Mouse (Mus musculus) hindbrain, embryonic 10.5 days (tissue): ENCODE measurements around the gene Pef1. TPM values are rescaled to one million over a fixed set of nuclear protein-coding genes. Genes with fewer than 3 reads are reported as not detected.
A peak's percentile ranks its signal among the peaks of the same experiment; 100 is the strongest.

Experiments
- DNase-seq: peaks from one replicate; pipeline ENCODE4 v3.0.0-alpha.2; 2017; ENCODE audit warnings: low spot score
- H3K27ac ChIP-seq: fragments of 300-500 bp; sonication (generic); 2 replicates; pipeline ENCODE4 v1.5.1; 2016; ENCODE audit warnings: mild to moderate bottlenecking, moderate library complexity
- H3K27me3 ChIP-seq: fragments of 300-500 bp; sonication (generic); 2 replicates; pipeline ENCODE4 v1.6.1; 2016; ENCODE audit warnings: mild to moderate bottlenecking; ENCODE audit not compliant: poor library complexity, insufficient read depth, severe bottlenecking
- H3K36me3 ChIP-seq: fragments of 300-500 bp; sonication (generic); 2 replicates; pipeline ENCODE4 v1.6.1; 2016; ENCODE audit warnings: mild to moderate bottlenecking, moderate library complexity
- H3K4me1 ChIP-seq: fragments of 300-500 bp; sonication (generic); replicated peaks from 2 replicates; pipeline ENCODE4 v1.6.1; 2016; ENCODE audit warnings: mild to moderate bottlenecking
- H3K4me3 ChIP-seq: fragments of 300-500 bp; sonication (generic); 2 replicates; pipeline ENCODE4 v1.5.1; 2016; ENCODE audit warnings: mild to moderate bottlenecking, moderate library complexity
- H3K9me3 ChIP-seq: fragments of 300-500 bp; sonication (generic); 2 replicates; pipeline ENCODE4 v1.6.1; 2016; ENCODE audit warnings: mild to moderate bottlenecking, moderate library complexity
- WGBS: fragments of 180-500 bp; shearing (Covaris S2); methylation state at CpG from one replicate; pipeline ENCODE4 v1.1.7; 2016; 5-methylcytosine and 5-hydroxymethylcytosine counted together
- polyA plus RNA-seq: library from polyadenylated mRNA; unstranded; fragments of >200 nt; fragmentation: Nextera tagmentation; extraction: Ambion mirVana; gene quantifications from 2 replicates; pipeline ENCODE4 v1.2.1, GENCODE M21; 2016

The Pef1 gene
- polyA plus RNA-seq, 1 experiment from 2014 or later: 83.5 TPM

DNA sequence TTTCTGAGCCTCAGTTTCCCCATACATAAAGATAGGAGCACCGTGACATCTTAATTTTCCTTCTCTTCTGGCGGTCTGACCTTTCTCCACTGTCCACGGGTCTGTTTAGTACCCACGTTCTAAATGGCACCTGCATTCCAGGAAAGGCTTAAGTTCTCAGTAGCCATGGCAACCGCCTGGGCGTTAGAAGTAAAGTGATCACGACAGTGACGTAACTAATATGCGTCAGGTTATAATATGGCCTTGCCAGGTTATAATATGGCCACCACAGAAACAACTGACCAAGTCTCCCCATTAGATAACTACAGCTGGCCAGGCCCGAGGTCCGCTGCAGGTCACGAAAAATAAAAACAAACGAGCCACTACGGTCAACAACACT lies 4.7 kb downstream of the Pef1 start:
- WGBS: 12% methylated on average over 14 of the region's 14 CpGs
- Histone ChIP-seq H3K4me1 (peaks cover 27% of the 10 kb centered on the region), H3K27ac (peak overlapping the region; percentile 91), H3K27me3 (no peaks in the 10 kb centered on the region), H3K9me3 (0 out of 2 replicates have a peak, but pooled peaks cover 4% of the 10 kb centered on the region), H3K4me3 (peak overlapping the region; percentile 85), H3K36me3 (no peaks in the 10 kb centered on the region)
- no peak for DNase-seq

DNA sequence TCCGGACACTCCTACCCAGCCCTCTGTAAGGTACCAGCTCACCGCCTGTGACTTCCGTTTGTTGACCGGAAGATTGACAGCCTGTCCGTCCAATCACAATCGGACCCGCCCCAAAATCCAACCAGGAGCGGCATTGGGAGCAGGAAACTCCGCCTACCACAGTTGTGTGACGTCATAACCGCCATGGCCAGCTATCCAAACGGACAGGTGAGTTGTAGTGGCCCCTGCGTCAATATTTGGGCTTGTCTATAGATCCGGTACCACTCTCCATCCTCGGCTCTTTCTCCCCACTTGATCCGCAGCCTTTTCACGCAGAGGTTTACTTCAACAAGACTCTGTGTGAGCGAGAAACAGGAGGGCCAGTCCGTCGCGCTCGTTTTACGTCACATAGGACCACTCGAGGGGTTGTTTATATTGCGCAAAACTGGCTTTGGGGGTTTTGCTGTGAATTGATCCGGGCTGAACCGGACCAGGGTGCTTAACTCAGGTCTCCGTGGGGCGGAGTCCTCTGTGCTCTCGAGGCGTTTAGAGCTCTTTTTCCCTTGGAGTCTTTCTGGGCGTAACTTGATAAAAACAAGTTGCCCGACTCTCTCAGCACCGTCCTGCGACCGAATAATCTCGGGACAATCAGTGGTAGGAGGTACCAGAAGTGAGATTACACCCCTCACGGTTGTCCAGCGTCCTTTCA lies 5.2 kb downstream of the Pef1 start:
- Histone ChIP-seq H3K4me1 (peaks cover 22% of the 10 kb centered on the region), H3K9me3 (0 out of 2 replicates have a peak, but pooled peaks cover 4% of the 10 kb centered on the region), H3K27ac (peak overlapping the region; percentile 91), H3K4me3 (peak overlapping the region; percentile 85), H3K36me3 (no peaks in the 10 kb centered on the region), H3K27me3 (no peaks in the 10 kb centered on the region)
- WGBS: 1% methylated on average over 39 of the region's 39 CpGs
- peak; percentile 100 for DNase-seq

DNA sequence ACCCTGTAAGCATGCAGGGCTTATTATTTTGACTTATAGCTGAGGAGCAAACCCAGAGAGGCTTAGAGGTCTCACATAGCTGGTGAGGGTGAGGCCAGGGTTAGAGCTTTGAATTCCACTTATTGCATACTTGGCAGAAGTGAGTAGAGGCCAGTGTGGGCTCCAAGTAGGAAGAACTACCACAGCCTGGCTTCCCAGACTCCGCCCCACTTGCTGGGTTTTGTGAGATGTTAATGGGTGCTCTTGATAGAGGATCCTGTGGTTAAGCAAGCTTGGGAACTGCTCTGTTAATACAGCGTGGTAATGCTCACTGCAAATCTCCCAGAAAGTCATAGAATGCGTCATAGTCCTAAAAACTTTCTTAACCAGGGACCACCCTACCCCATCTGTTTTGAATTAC lies 6.6 kb downstream of the Pef1 start:
- Histone ChIP-seq H3K27me3 (no peaks in the 10 kb centered on the region), H3K9me3 (no peaks in the 10 kb centered on the region), H3K27ac (no peak overlapping the region), H3K4me1 (peaks cover 19% of the 10 kb centered on the region), H3K36me3 (0 out of 2 replicates have a peak, but pooled peaks cover 6% of the 10 kb centered on the region), H3K4me3 (peak overlapping the region; percentile 1; the same call in 1 of the 2 replicates)
- WGBS: 84% methylated on average over 3 of the region's 3 CpGs
- DNase-seq: no peak

DNA sequence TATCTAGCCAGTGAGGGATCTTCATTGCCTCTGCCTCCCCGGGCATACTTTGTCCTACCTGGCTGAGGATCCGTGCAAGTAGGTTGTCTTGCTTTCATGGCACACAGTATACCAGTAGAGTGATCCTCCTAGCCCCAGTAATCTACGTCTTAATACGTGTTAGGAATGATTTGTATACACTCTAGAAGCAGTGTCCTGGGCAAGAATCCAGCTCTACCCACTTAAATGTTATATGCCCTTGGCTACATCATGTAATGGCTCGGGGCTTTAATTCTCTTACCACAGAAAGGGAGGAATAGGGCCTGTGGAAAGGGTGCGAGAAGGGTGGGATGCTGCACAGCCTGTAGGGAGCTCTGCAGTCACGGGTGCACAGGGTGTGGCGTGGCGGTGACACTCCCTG lies 7.3 kb downstream of the Pef1 start:
- DNase-seq: no peak
- 92% methylated on average over 9 of the region's 9 CpGs for WGBS
- Histone ChIP-seq H3K4me3 (no peak overlapping the region), H3K27ac (no peak overlapping the region), H3K36me3 (0 out of 2 replicates have a peak, but pooled peaks cover 12% of the 10 kb centered on the region), H3K27me3 (no peaks in the 10 kb centered on the region), H3K4me1 (peaks cover 19% of the 10 kb centered on the region), H3K9me3 (no peaks in the 10 kb centered on the region)

DNA sequence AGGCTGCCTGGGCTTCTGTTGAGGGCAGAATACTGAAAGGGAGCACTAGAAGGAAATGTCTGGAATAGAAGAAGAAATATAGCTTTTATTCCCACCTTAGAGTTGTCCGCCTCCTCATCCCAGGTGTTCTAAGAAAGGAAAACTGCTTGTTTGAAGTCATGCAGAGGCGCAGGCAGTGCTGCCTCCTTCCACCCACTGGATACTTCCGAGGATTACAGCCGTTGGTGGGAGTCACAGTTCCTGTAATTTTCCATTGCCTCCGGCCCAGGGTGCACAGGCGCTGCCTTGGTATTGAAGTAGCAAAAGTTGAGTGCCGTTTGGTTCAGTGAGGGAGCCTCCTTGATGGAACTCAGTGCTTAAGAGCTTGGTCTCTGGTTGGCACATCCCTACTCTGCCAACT lies 7.7 kb downstream of the Pef1 start:
- Histone ChIP-seq H3K9me3 (no peaks in the 10 kb centered on the region), H3K27me3 (no peaks in the 10 kb centered on the region), H3K27ac (no peak overlapping the region), H3K36me3 (peaks cover 16% of the 10 kb centered on the region; the same call in 1 of the 2 replicates), H3K4me3 (no peak overlapping the region), H3K4me1 (peaks cover 19% of the 10 kb centered on the region)
- no peak for DNase-seq
- WGBS: 91% methylated on average over 7 of the region's 7 CpGs

DNA sequence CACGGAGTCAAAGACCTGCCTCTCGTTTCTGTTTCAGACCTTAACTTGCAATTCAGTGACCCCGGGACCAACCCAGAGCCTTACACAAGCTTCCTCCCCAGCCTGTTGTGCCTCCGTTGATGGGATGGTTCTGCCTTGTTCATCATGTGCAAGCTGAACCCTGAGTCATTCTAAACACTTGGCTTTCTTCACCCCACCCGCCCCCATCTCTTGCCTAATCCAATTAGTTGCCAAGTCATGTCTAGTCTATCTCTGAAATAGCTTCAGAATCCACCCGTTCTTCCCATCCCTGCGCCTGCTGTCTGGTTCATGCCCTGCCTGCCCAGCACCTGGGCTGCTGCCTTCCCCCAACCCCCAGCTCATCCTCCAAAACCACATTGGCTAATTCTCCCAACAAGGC lies 9.9 kb downstream of the Pef1 start:
- Histone ChIP-seq H3K27me3 (no peaks in the 10 kb centered on the region), H3K27ac (no peak overlapping the region), H3K36me3 (peaks cover 25% of the 10 kb centered on the region), H3K4me3 (no peak overlapping the region), H3K4me1 (peaks cover 13% of the 10 kb centered on the region), H3K9me3 (no peaks in the 10 kb centered on the region)
- DNase-seq: no peak
- WGBS: 87% methylated on average over 7 of the region's 7 CpGs

DNA sequence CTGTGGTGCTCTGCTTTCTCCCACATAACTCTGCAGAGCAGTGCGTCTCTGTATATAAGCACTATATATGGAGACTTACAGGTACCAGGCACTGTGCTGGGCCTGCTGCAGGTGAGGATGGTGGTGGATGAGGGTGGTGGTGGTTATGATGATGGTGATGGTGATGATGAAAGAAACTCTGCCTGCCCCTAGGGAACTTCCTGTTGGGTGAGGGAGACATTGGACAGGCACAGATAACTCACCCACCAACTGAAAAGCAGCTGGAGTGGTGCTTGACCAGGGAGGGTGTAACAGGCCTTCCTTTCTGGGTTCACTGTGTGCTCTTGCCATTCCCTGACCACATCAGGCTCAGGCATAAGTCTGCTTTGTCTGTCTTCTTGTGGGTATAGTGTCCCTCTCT lies 10.4 kb downstream of the Pef1 start:
- WGBS: 100% methylated on average over 1 of the region's 1 CpGs
- Histone ChIP-seq H3K27me3 (no peaks in the 10 kb centered on the region), H3K9me3 (no peaks in the 10 kb centered on the region), H3K4me1 (peaks cover 13% of the 10 kb centered on the region), H3K36me3 (peaks cover 30% of the 10 kb centered on the region), H3K27ac (no peak overlapping the region), H3K4me3 (no peak overlapping the region)
- no peak for DNase-seq

DNA sequence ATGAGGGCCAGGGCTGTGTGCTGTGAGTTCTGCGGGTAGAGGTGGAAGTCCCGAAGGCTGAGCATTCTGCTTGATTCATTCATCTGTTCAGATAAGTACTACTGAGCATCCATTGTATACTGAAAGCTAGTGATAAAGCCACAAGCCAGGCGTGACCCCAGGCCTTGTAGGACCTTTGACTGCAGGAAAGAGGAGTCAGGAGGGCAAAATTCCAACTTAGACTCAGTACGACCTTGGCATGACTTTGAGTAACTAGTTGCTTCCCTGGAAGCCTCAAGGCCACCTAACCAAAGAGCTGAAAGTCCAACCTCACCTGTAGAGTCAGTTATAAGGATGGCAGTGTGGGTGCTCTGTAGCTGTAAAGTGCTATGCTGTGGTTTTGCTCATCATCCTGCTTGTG lies 18.4 kb downstream of the Pef1 start:
- H3K4me3 ChIP-seq: no peak overlapping the region
- H3K4me1 ChIP-seq: peaks cover 22% of the 10 kb centered on the region
- WGBS: 72% methylated on average over 4 of the region's 4 CpGs
- H3K9me3 ChIP-seq: no peaks in the 10 kb centered on the region
- H3K27ac ChIP-seq: no peak overlapping the region
- DNase-seq: no peak
- H3K27me3 ChIP-seq: no peaks in the 10 kb centered on the region
- H3K36me3 ChIP-seq: peaks cover 58% of the 10 kb centered on the region

DNA sequence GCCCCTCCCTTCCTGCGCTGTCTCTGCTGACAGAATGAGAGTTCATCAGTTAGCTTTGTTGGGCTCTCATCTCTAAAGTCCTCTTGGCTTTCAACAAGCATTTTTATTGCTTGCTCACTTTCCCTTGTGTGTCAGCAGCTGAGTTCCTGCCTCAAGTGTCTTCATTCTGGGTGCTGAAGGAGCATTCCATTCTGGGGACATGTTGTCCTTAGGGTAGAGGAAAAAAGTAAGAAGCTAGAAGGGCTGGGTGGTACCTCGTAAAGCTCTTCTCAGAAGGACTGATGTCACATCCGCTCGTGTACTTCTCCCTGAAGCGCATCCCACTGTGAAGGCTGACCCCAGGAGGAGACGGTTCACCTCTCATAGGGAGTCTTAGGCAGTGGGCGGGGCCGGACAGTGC lies 19.2 kb downstream of the Pef1 start:
- no peaks in the 10 kb centered on the region for H3K9me3 ChIP-seq
- DNase-seq: no peak
- H3K27ac ChIP-seq: no peak overlapping the region
- H3K36me3 ChIP-seq: peaks cover 63% of the 10 kb centered on the region
- H3K4me1 ChIP-seq: peaks cover 28% of the 10 kb centered on the region
- WGBS: 69% methylated on average over 8 of the region's 8 CpGs
- no peaks in the 10 kb centered on the region for H3K27me3 ChIP-seq
- H3K4me3 ChIP-seq: no peak overlapping the region

DNA sequence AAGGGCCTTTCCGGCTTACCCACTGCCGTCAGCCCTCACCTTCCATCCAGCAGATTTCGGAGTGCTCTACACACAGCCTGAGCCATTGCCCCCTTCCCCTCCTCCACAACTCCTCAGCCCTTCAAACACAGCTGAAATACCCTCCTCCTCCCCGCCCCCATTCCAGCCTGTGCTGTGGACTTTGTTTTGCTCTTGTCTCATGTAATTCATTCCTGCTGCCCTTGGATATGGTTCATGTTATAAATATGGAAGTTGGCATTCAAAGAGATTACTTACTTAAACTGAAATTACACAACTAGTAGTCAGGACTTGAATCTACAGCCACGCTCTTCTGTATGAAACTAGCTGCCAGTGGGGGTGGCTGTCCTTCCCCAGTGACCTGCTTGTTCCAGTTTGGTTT lies 20.7 kb downstream of the Pef1 start:
- no peak overlapping the region for H3K27ac ChIP-seq
- H3K4me3 ChIP-seq: no peak overlapping the region
- H3K27me3 ChIP-seq: no peaks in the 10 kb centered on the region
- no peaks in the 10 kb centered on the region for H3K9me3 ChIP-seq
- H3K36me3 ChIP-seq: peaks cover 73% of the 10 kb centered on the region
- peaks cover 30% of the 10 kb centered on the region for H3K4me1 ChIP-seq
- DNase-seq: no peak
- 88% methylated on average over 5 of the region's 5 CpGs for WGBS

DNA sequence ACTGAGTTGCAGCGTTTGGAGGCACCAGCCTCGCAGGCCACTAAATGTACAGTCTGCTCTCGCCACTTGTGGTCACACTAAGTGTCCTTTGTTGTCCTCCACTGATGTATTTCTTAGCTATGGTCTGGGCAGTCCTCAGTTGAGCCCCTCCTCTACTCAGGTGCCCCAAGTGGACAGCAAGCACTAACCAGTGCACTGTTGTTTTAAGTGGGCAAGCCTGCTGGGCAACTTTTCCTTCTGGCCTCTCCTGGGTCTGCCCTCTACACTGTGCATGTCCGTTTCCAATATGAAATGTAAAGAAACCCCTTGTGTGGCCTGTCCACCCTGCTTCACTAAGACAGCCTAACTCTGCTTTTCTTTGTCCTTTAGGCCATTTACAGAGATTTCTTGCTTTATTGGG lies 21.8 kb downstream of the Pef1 start:
- WGBS: 88% methylated on average over 4 of the region's 4 CpGs

DNA sequence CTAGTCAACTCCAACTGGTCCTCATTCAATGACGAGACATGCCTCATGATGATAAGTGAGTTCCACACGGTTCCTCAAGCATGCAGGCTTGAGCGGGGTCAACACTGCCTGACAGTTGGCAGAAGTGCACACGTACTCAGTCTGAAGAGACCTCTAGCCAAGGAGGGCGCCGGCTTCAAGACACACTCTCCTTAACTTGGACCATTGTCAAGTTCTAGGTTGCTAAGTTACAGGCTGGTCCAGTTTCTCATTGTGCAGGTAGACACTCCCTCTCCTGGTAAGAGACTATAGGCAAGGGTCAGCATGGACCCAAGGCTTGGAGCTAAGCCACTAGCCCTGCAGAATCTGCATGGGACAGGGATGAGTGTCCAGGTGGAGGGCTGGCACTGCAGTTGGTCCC lies 22.8 kb downstream of the Pef1 start:
- no peaks in the 10 kb centered on the region for H3K27me3 ChIP-seq
- H3K27ac ChIP-seq: no peak overlapping the region
- no peaks in the 10 kb centered on the region for H3K9me3 ChIP-seq
- DNase-seq: no peak
- H3K4me3 ChIP-seq: no peak overlapping the region
- 95% methylated on average over 6 of the region's 6 CpGs for WGBS
- H3K4me1 ChIP-seq: peaks cover 37% of the 10 kb centered on the region
- peaks cover 78% of the 10 kb centered on the region for H3K36me3 ChIP-seq

More for the DNA sequence above, 21.8 kb downstream of the Pef1 start:
- no peaks in the 10 kb centered on the region for H3K27me3 ChIP-seq
- H3K36me3 ChIP-seq: peaks cover 78% of the 10 kb centered on the region
- H3K4me1 ChIP-seq: peaks cover 34% of the 10 kb centered on the region
- H3K27ac ChIP-seq: no peak overlapping the region
- no peak for DNase-seq
- H3K9me3 ChIP-seq: no peaks in the 10 kb centered on the region
- H3K4me3 ChIP-seq: no peak overlapping the region

DNA sequence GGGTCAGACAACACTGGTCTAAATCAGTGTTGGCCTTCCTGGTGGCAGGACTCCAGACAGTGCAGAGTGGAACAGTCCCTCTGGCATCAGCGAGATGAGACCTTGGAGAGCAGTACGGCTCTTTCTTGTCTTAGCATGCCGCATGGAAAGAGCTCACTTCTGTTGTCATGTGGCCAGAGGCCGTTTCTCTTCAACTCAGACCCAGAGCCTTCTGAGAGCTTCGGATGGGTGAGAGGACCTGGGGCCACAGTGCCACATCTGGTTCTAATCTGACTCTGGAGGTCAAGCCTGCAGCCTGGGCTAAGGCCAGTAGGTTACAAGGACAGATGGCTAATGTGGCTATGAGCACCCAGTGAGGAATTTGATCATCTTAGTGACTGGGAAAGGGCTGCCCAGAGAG lies 23.6 kb downstream of the Pef1 start:
- no peaks in the 10 kb centered on the region for H3K9me3 ChIP-seq
- DNase-seq: peak; percentile 39
- WGBS: 59% methylated on average over 5 of the region's 5 CpGs
- H3K27ac ChIP-seq: no peak overlapping the region
- H3K4me1 ChIP-seq: peaks cover 43% of the 10 kb centered on the region
- no peak overlapping the region for H3K4me3 ChIP-seq
- H3K36me3 ChIP-seq: peaks cover 76% of the 10 kb centered on the region
- H3K27me3 ChIP-seq: peaks cover 5% of the 10 kb centered on the region; the same call in 1 of the 2 replicates

DNA sequence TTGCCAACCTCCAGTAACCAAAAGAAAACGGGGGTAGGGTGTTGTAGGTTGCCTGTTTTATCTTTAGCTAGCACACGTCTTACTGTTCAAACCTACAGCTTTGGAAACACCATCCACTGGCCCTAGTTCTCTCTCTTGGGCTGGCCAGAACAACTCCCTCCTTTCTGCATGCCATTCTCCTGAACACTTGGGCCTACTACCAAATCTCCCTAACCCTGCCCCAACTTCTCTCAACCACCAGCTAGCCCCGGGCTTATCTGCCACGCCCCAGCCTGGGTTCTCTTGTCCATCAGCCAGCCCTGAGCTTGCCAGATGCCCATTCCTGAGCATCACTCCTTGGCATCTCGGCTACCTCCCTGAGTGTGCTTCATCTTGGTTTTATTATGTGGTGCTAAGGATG lies 26.5 kb downstream of the Pef1 start:
- DNase-seq: no peak
- WGBS: 85% methylated on average over 5 of the region's 5 CpGs
- H3K4me1 ChIP-seq: peaks cover 28% of the 10 kb centered on the region
- H3K9me3 ChIP-seq: no peaks in the 10 kb centered on the region
- peaks cover 5% of the 10 kb centered on the region; the same call in 1 of the 2 replicates for H3K27me3 ChIP-seq
- no peak overlapping the region for H3K27ac ChIP-seq
- peaks cover 47% of the 10 kb centered on the region for H3K36me3 ChIP-seq
- no peak overlapping the region for H3K4me3 ChIP-seq
